Mouse (Mus musculus) lung, postnatal 0 days (tissue): ENCODE measurements around the gene Mrpl21. TPM values are rescaled to one million over a fixed set of nuclear protein-coding genes. Genes with fewer than 3 reads are reported as not detected.

Experiments
- ATAC-seq: fragments of 200-750 bp; cut with Nextera tagmentation; 2 replicates; pipeline ENCODE4 v1.8.0; 2017; ENCODE audit warnings: moderate library complexity
- DNase-seq: peaks from one replicate; pipeline ENCODE4 v3.0.0-alpha.2; 2016; ENCODE audit warnings: low spot score
- H3K27ac ChIP-seq: fragments of 300-500 bp; sonication (generic); 2 replicates; pipeline ENCODE4 v1.5.1; 2014; ENCODE audit warnings: antibody characterized with exemption, mild to moderate bottlenecking, low read length, mixed read lengths
- H3K27me3 ChIP-seq: fragments of 300-500 bp; sonication (generic); replicated peaks from 2 replicates; pipeline ENCODE4 v1.6.1; 2014; ENCODE audit warnings: low read length, mixed read lengths; ENCODE audit not compliant: insufficient read depth
- H3K36me3 ChIP-seq: fragments of 300-500 bp; sonication (generic); 2 replicates; pipeline ENCODE4 v1.6.1; 2014; ENCODE audit warnings: low read length, mixed read lengths; ENCODE audit not compliant: insufficient read depth
- H3K4me1 ChIP-seq: fragments of 300-500 bp; sonication (generic); 2 replicates; pipeline ENCODE4 v1.6.1; 2014; ENCODE audit warnings: antibody characterized with exemption, low read depth, low read length, mixed read lengths; ENCODE audit not compliant: insufficient read depth
- H3K4me2 ChIP-seq: fragments of 300-500 bp; sonication (generic); replicated peaks from 2 replicates; pipeline ENCODE4 v1.6.1; 2014; ENCODE audit warnings: low read depth, mild to moderate bottlenecking, low read length, moderate library complexity, mixed read lengths
- H3K4me3 ChIP-seq: fragments of 300-500 bp; sonication (generic); 2 replicates; pipeline ENCODE4 v1.5.1; 2014; ENCODE audit warnings: low read depth, low read length
- H3K9ac ChIP-seq: fragments of 300-500 bp; sonication (generic); replicated peaks from 2 replicates; pipeline ENCODE4 v1.6.1; 2014; ENCODE audit warnings: low read depth, mild to moderate bottlenecking
- H3K9me3 ChIP-seq: fragments of 300-500 bp; sonication (generic); 2 replicates; pipeline ENCODE4 v1.6.1; 2016; ENCODE audit warnings: low read length, mixed read lengths
- CTCF ChIP-seq: IDR thresholded peaks from 2 replicates; pipeline ENCODE4 v1.5.1; 2016; ENCODE audit warnings: antibody characterized with exemption, mild to moderate bottlenecking
- EP300 ChIP-seq: IDR thresholded peaks from 2 replicates; pipeline ENCODE4 v1.6.1; 2016; ENCODE audit warnings: antibody characterized with exemption, mild to moderate bottlenecking, control low read depth
- WGBS: fragments of 180-500 bp; shearing (Covaris S2); extraction: QIAGEN DNeasy Blood & Tissue Kit; methylation state at CpG from one replicate; pipeline ENCODE4 v1.1.7; 2014; 5-methylcytosine and 5-hydroxymethylcytosine counted together
- polyA plus RNA-seq: library from polyadenylated mRNA; unstranded; fragments of >200 nt; fragmentation: Nextera tagmentation; extraction: Ambion mirVana; gene quantifications from 2 replicates; pipeline ENCODE4 v1.2.1, GENCODE M21; 2015

The Mrpl21 gene
- 63.2 and 72.7 TPM in 2 replicates for polyA plus RNA-seq

- Histone ChIP-seq H3K9ac (peak within 1 kb of the TSS; percentile 93), H3K9me3 (no peaks in the 10 kb centered on the region), H3K4me2 (peak within 1 kb of the TSS; percentile 95), H3K36me3 (peaks cover 6% of the 10 kb centered on the region; the same call in 1 of the 2 replicates), H3K27ac (peak within 1 kb of the TSS; percentile 66), H3K4me3 (peak within 1 kb of the TSS; percentile 89), H3K4me1 (peaks cover 13% of the 10 kb centered on the region; the same call in 1 of the 2 replicates), H3K27me3 (no peaks in the 10 kb centered on the region)
- peak; percentile 95 for DNase-seq
- WGBS = 1% methylated on average over 49 of the region's 49 CpGs
- no peak for TF ChIP-seq CTCF
- no peak for TF ChIP-seq EP300
- peak; percentile 97 for ATAC-seq
These were observed at the start of gene Mrpl21, which contains the start of gene Ighmbp2 for GRCm38 (mm10) chr19:3282572-3283467. TSS of gene Mrpl21 (plus strand) at chr19:3282901. TSS of gene Ighmbp2 (minus strand) at chr19:3283017.

GRCm38 (mm10) chr19:3260016-3260415 lies 22.7 kb upstream of the Mrpl21 start:
- Histone ChIP-seq H3K27ac (no peak overlapping the region), H3K4me2 (no peak overlapping the region), H3K27me3 (no peaks in the 10 kb centered on the region), H3K4me1 (no peaks in the 10 kb centered on the region), H3K36me3 (peaks cover 6% of the 10 kb centered on the region; the same call in 1 of the 2 replicates), H3K4me3 (no peak overlapping the region), H3K9me3 (no peaks in the 10 kb centered on the region), H3K9ac (no peak overlapping the region)
- DNase-seq (no peak), ATAC-seq (no peak)
- no peak for TF ChIP-seq EP300
- TF ChIP-seq CTCF = no peak
- WGBS = 85% methylated on average over 8 of the region's 8 CpGs

- TF ChIP-seq CTCF (no peak), EP300 (no peak)
- Histone ChIP-seq H3K27me3 (no peaks in the 10 kb centered on the region), H3K4me1 (no peaks in the 10 kb centered on the region), H3K9me3 (no peaks in the 10 kb centered on the region), H3K4me2 (no peak overlapping the region), H3K27ac (no peak overlapping the region), H3K36me3 (peaks cover 12% of the 10 kb centered on the region; the same call in 1 of the 2 replicates), H3K9ac (no peak overlapping the region), H3K4me3 (no peak overlapping the region)
- no peak for ATAC-seq
- no peak for DNase-seq
- WGBS = 95% methylated on average over 3 of the region's 3 CpGs
These were observed 22.1 kb upstream of the Mrpl21 start for GRCm38 (mm10) chr19:3260591-3260990.

GRCm38 (mm10) chr19:3261336-3261735 lies 21.4 kb upstream of the Mrpl21 start:
- Histone ChIP-seq H3K9ac (no peak overlapping the region), H3K27ac (no peak overlapping the region), H3K36me3 (peaks cover 19% of the 10 kb centered on the region; the same call in 1 of the 2 replicates), H3K4me1 (no peaks in the 10 kb centered on the region), H3K4me2 (no peak overlapping the region), H3K9me3 (no peaks in the 10 kb centered on the region), H3K27me3 (no peaks in the 10 kb centered on the region), H3K4me3 (no peak overlapping the region)
- 93% methylated on average over 7 of the region's 7 CpGs for WGBS
- TF ChIP-seq EP300 (no peak), CTCF (no peak)
- DNase-seq = no peak
- no peak for ATAC-seq

- no peak for ATAC-seq
- H3K27ac ChIP-seq = no peak overlapping the region
- H3K27me3 ChIP-seq = no peaks in the 10 kb centered on the region
- no peaks in the 10 kb centered on the region for H3K9me3 ChIP-seq
- no peak for DNase-seq
- WGBS = 82% methylated on average over 11 of the region's 12 CpGs
- H3K36me3 ChIP-seq = peaks cover 22% of the 10 kb centered on the region
- no peaks in the 10 kb centered on the region for H3K4me1 ChIP-seq
- H3K9ac ChIP-seq = no peak overlapping the region
- TF ChIP-seq EP300 (no peak), CTCF (0 out of 2 replicates have a peak, but pooled peaks have one; percentile 10)
- no peak overlapping the region for H3K4me3 ChIP-seq
- no peak overlapping the region for H3K4me2 ChIP-seq
These were observed 20.8 kb upstream of the Mrpl21 start for GRCm38 (mm10) chr19:3261764-3262525.

GRCm38 (mm10) chr19:3264348-3264747 lies 18.4 kb upstream of the Mrpl21 start:
- no peak overlapping the region for H3K4me2 ChIP-seq
- no peak for ATAC-seq
- no peak overlapping the region for H3K9ac ChIP-seq
- H3K36me3 ChIP-seq = peaks cover 32% of the 10 kb centered on the region
- no peaks in the 10 kb centered on the region for H3K27me3 ChIP-seq
- no peak for DNase-seq
- no peaks in the 10 kb centered on the region for H3K9me3 ChIP-seq
- H3K27ac ChIP-seq = no peak overlapping the region
- TF ChIP-seq CTCF (no peak), EP300 (no peak)
- H3K4me1 ChIP-seq = no peaks in the 10 kb centered on the region
- H3K4me3 ChIP-seq = no peak overlapping the region
- WGBS = 98% methylated on average over 5 of the region's 6 CpGs
